Mouse (Mus musculus): Measurements from ENCODE around the gene Car11. TPM values are rescaled to one million over a fixed set of nuclear protein-coding genes. Genes with fewer than 3 reads are reported as not detected.
A peak's percentile ranks its signal among the peaks of the same experiment; 100 is the strongest.

The Car11 gene
- polyA plus RNA-seq, 1 experiment from 2014 or later: 15.2 TPM

DNA sequence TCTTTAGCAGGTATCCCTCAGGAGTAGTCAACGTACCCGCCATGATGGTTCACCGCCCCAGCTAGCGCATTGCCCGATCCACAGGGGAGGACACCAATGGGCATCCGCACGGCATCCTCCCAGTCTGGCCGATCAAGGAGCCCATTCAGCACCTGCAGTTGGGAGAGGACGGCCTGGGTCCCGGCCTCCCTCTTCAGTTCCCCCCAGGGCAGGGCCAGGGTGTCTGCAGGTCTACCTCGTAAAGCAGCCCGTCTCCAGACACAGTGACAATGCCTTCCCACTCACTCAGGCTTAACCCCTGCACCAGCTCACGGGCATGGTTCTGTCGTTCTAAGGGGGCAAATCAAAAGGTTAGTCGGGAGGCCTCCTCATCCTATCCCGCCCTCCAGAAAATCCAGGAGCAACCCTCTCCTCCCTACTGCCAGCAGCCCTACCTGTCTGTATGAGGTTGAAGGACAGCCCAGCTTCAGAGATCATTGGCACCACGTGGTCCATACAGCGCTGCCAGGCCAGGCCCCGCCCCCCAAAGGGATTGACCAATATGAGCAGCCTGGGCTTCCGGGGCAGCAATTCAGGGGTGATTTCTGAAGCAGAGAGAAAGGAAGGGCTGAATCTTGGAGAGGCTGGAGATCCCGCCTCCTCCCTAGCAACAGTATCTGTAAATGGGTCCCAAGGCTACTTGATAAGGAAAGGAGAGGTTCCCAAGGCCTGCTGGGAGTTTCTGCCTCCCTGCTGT lies 12.5 kb downstream of the Car11 start:
- no peak overlapping the region for H3K4me3 ChIP-seq
- no peak for ATAC-seq (ENCODE audit: insufficient number of reproducible peaks, insufficient read depth, low FRiP score, low TSS enrichment, low read depth)
- WGBS: 90% methylated on average over 21 of the region's 21 CpGs
- no peak overlapping the region for H3K27ac ChIP-seq
- no peak overlapping the region for H3K4me2 ChIP-seq
- H3K9me3 ChIP-seq: no peaks in the 10 kb centered on the region
- H3K9ac ChIP-seq: no peak overlapping the region
- peaks cover 54% of the 10 kb centered on the region for H3K4me1 ChIP-seq
- H3K27me3 ChIP-seq: no peaks in the 10 kb centered on the region
- H3K36me3 ChIP-seq: peaks cover 48% of the 10 kb centered on the region

DNA sequence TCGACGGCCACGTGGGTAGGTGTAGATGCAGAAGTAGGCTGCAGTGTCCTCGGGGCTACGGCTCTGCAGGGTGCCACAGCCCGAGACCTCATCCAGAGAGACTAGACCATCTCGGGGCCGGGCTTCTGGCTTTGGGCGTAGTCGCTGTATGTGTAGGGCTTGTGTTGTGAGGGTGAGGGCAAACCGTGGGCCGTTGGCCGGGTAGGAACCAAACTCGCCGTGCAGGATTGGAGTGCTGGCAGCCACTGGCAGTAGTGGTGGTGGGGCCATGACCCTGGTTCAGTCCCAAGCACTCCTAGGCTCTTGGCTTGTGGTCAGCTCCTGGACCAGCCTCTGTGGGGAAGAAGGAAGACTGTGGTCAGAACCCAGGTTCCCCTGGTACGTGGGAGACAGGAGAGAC lies 13.8 kb downstream of the Car11 start:
- no peak overlapping the region for H3K27ac ChIP-seq
- no peak overlapping the region for H3K4me2 ChIP-seq
- no peaks in the 10 kb centered on the region for H3K27me3 ChIP-seq
- no peak for ATAC-seq (ENCODE audit: insufficient number of reproducible peaks, insufficient read depth, low FRiP score, low TSS enrichment, low read depth)
- peaks cover 42% of the 10 kb centered on the region for H3K4me1 ChIP-seq
- H3K9ac ChIP-seq: no peak overlapping the region
- H3K36me3 ChIP-seq: peaks cover 48% of the 10 kb centered on the region
- no peak overlapping the region for H3K4me3 ChIP-seq
- WGBS: 93% methylated on average over 16 of the region's 16 CpGs
- no peaks in the 10 kb centered on the region for H3K9me3 ChIP-seq

DNA sequence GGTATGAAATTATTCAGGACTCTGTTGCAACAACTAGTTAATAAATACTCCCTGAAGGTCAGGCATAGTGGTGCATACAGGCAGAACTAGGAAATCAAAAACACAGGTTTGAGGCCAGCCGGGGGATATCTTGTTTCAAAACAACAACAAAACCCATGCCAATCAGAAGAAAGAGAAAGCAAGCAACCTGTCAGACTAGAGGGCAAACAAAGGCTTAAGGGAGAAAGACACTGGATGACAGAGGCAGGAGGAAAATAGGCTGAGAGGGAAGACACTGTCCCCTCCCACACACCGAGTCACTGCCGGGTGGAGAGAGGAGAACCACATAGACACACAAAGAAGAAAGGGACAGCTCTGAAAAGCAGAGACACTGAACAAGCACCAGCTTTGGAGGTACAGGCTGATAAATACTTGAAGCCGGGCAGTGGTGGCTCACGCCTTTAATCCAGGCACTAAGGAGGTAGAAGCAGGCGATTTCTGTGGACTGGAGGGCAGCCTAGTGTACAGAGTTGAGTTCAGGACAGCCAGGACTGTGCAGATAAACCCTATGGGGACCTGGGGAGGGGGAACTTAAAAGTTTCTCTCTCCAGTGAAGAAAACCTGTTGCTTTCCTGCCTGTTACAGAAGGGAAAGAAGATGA lies 14.4 kb downstream of the Car11 start:
- peaks cover 40% of the 10 kb centered on the region for H3K4me1 ChIP-seq

DNA sequence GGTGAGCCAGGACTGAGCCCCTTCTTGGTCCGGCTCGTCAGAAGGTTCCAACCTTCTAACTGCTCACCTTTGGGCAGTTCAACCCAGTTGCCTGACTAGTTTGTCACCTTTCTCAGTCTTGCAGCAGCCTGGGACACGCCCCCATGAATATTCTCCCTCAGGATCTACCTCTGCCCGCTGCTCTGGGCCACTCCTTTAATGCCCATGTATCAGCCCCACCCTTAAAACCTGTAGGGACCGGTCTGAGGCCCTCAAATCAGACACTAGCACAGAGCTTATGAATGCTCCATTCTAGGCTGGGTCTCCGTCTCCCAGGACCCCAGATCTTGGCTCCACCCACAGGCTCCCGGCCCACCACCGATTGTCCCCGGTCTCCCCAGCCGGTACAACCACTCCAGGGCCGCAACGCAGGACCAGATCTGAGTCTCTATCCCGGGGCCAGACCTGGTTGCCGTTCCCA lies 15.0 kb downstream of the Car11 start:
- Histone ChIP-seq H3K27me3 (no peaks in the 10 kb centered on the region), H3K4me2 (peak overlapping the region; percentile 93), H3K9me3 (no peaks in the 10 kb centered on the region), H3K9ac (peak overlapping the region; percentile 74), H3K36me3 (peaks cover 47% of the 10 kb centered on the region), H3K4me1 (peaks cover 40% of the 10 kb centered on the region), H3K4me3 (peak overlapping the region; percentile 83), H3K27ac (peak overlapping the region; percentile 29)
- 4% methylated on average over 14 of the region's 14 CpGs for WGBS
- ATAC-seq (ENCODE audit: insufficient number of reproducible peaks, insufficient read depth, low FRiP score, low TSS enrichment, low read depth): peak; percentile 50

More for the DNA sequence above, 14.4 kb downstream of the Car11 start:
- no peak for ATAC-seq (ENCODE audit: insufficient number of reproducible peaks, insufficient read depth, low FRiP score, low TSS enrichment, low read depth)
- WGBS: 73% methylated on average over 6 of the region's 6 CpGs
- no peaks in the 10 kb centered on the region for H3K27me3 ChIP-seq
- H3K36me3 ChIP-seq: peaks cover 47% of the 10 kb centered on the region
- H3K9ac ChIP-seq: peak overlapping the region; percentile 74
- H3K4me3 ChIP-seq: peak overlapping the region; percentile 83
- no peaks in the 10 kb centered on the region for H3K9me3 ChIP-seq
- peak overlapping the region; percentile 93 for H3K4me2 ChIP-seq
- peak overlapping the region; percentile 29 for H3K27ac ChIP-seq

DNA sequence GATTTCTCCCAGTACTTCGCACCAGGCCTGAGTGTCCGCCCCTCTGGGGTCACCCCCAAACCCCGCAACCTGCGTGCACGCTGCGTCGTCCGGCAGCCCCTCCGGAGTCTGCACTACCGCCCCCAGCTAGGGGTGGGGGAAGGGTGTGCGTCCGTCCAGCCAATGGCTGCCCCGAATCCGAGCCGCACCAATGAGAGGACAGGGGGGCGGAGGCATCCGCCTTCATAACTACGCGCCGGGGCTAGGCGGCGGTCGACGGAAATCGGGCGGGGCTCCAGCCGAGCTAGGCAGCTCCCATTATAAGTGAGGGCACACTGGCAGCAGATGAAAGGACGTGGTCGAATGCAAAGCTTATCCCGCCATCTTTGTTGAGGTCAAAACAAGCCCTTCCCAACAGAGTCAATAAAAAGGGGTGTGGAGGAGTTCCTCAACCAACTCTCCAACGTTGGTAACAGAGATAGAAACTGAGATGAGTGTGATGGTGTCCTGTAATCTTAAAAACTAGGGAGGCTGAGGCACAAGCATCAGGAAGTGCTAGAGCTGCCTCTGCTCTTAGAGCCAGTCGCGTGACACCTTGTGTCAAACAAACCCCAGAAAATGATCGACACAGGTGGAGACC lies 15.6 kb downstream of the Car11 start, which contains the start of gene Rpl18:
TSS of gene Rpl18 (plus strand) at position 368 of the 619 bp plus-strand sequence.
- peak; percentile 89 for ATAC-seq (ENCODE audit: insufficient number of reproducible peaks, insufficient read depth, low FRiP score, low TSS enrichment, low read depth)
- H3K4me3 ChIP-seq: peak within 1 kb of the TSS; percentile 83
- 8% methylated on average over 34 of the region's 34 CpGs for WGBS
- no peaks in the 10 kb centered on the region for H3K27me3 ChIP-seq
- peaks cover 45% of the 10 kb centered on the region for H3K4me1 ChIP-seq
- H3K36me3 ChIP-seq: peaks cover 47% of the 10 kb centered on the region
- H3K4me2 ChIP-seq: peak within 1 kb of the TSS; percentile 93
- H3K27ac ChIP-seq: peak within 1 kb of the TSS; percentile 74
- peak within 1 kb of the TSS; percentile 74 for H3K9ac ChIP-seq
- no peaks in the 10 kb centered on the region for H3K9me3 ChIP-seq

DNA sequence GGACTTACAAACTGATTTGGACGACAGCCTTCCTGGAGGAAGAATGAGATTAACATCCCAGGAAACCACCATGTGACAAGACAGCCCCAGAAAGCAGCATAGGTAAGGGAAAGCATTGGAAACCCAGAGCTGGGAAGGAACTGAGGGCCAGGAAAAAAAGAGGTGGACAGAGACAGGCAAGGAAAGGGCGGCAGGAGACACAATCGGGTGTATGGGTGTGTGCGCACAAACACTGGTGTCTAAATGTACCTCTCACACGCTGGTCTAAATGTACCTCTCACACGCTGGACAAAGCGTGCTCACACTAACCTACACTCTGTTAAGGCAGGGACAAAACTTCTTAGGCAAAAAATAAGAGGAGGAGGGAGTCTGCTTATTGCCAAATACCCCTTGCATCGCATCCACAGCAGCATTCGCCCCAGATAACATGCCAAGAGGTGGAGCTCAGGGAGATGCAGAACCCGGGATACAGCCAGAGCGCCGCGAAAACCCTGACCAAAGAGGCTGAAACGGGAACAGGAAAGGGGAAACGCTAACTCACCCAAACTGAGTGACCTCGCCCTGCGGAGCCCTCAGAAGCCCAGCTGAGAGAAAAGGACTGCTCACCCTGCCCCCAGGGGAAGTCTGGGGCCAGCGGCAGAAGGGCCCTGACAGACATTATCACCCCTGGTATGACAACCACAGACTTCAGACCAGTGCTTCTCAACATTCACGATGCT lies 16.3 kb downstream of the Car11 start:
- H3K9me3 ChIP-seq: no peaks in the 10 kb centered on the region
- ATAC-seq (ENCODE audit: insufficient number of reproducible peaks, insufficient read depth, low FRiP score, low TSS enrichment, low read depth): no peak
- peak overlapping the region; percentile 44 for H3K9ac ChIP-seq
- WGBS: 82% methylated on average over 19 of the region's 19 CpGs
- peak overlapping the region; percentile 93 for H3K4me2 ChIP-seq
- H3K27me3 ChIP-seq: no peaks in the 10 kb centered on the region
- peak overlapping the region; percentile 74 for H3K27ac ChIP-seq
- peaks cover 45% of the 10 kb centered on the region for H3K4me1 ChIP-seq
- peaks cover 47% of the 10 kb centered on the region for H3K36me3 ChIP-seq
- peak overlapping the region; percentile 83 for H3K4me3 ChIP-seq

DNA sequence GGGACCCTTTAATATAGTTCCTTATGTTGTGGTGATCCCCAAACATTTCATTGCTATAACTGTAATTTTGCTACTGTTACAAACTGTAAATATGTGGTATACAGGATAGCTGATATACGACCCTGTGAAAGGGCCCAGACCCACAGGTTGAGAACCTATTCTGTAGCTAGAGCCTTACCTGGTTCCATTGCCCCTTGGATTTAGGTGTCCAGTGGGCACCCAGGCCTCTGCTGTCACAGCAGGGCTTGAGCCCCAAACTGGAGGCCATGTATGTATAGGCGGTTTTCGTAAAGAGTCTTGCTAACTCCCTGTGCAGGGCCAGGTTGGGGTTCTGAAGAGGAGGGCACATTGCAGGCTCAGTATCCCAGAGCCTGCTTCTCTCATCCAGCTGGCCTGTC lies 16.8 kb downstream of the Car11 start:
- H3K4me1 ChIP-seq: peaks cover 45% of the 10 kb centered on the region
- 80% methylated on average over 3 of the region's 3 CpGs for WGBS
- ATAC-seq (ENCODE audit: insufficient number of reproducible peaks, insufficient read depth, low FRiP score, low TSS enrichment, low read depth): no peak

DNA sequence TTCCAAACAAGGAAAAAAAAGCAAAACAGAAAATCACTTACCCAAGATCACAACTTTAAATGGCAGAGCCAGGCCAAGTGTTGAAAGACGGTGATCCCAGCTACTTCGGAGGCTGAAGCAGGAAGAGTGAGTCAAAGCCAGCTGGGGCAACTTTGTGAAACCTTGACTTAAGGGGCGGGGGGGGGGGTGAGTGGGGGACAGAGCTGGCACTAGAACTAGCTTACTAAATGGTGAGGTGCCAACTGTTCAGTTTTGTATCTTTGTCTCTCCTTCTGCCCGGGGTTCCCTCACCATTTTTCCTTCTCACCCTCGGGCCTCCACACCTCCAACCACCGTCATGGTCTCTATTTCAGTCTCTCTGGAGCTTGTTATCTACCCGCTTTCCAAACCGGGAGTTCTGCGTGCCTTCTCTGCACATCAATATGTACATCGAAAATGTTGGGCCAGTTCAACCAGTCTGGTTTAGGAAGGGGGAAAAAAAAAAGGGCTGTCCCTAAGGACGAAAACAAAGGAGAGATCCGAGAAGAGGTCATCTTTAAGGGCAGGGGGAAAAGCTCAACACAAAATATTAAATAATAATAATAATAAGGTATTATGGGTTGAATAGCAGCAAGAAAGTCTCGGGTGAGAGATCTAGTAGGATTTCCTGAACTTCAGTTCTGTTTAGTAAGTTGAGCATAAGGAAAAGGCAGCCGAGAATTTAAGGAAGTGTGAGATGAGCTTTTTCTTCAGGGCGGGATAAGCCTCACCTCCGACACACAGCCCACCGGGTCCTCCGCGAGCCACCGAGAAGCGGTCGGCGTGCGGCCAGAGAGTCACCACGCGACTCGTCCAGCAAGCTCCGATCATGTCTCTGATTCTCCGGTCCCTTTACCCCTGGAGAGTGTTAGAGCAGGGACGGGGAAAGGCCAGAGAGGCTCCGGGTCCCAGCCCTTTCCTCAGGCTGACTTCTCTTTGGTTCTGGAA lies 17.6 kb downstream of the Car11 start:
- Histone ChIP-seq H3K4me3 (peak overlapping the region; percentile 83), H3K27ac (peak overlapping the region; percentile 95), H3K9ac (peak overlapping the region; percentile 99), H3K9me3 (no peaks in the 10 kb centered on the region), H3K4me2 (peak overlapping the region; percentile 93), H3K36me3 (peaks cover 47% of the 10 kb centered on the region), H3K27me3 (no peaks in the 10 kb centered on the region), H3K4me1 (peaks cover 45% of the 10 kb centered on the region)
- WGBS: 9% methylated on average over 31 of the region's 31 CpGs
- peak; percentile 2; the same call in 1 of the 2 replicates for ATAC-seq (ENCODE audit: insufficient number of reproducible peaks, insufficient read depth, low FRiP score, low TSS enrichment, low read depth)

More for the DNA sequence above, 16.8 kb downstream of the Car11 start:
- Histone ChIP-seq H3K9ac (peak overlapping the region; percentile 99), H3K4me2 (peak overlapping the region; percentile 93), H3K27ac (no peak overlapping the region), H3K9me3 (no peaks in the 10 kb centered on the region), H3K36me3 (peaks cover 47% of the 10 kb centered on the region), H3K4me3 (peak overlapping the region; percentile 83), H3K27me3 (no peaks in the 10 kb centered on the region)

DNA sequence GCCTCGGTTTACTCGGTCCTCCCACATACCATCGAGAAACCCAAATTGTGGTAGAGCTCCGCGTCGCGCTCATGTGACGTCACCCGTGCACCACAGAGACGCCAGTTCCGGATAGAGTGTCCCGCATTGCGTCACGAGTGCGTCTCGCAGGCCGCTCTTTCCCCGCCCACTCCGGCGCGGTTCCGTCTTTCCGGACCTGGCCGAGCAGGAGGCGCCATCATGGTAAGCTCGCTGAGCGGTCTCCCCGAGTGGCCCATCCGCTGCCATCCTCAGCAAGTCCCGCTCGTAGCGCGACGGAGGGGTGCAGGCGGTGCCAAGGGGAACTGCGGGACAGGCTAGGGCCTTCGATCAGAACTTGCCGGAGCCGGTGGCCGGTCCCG lies 18.3 kb downstream of the Car11 start, which contains the start of gene Sphk2:
TSS of gene Sphk2 (minus strand) at position 85 of the 380 bp plus-strand sequence.
- ATAC-seq (ENCODE audit: insufficient number of reproducible peaks, insufficient read depth, low FRiP score, low TSS enrichment, low read depth): peak; percentile 60
- H3K27me3 ChIP-seq: no peaks in the 10 kb centered on the region
- H3K4me3 ChIP-seq: peak within 1 kb of the TSS; percentile 83
- H3K4me2 ChIP-seq: peak within 1 kb of the TSS; percentile 93
- WGBS: under 1% methylated on average over 41 of the region's 41 CpGs
- peak within 1 kb of the TSS; percentile 99 for H3K9ac ChIP-seq
- peaks cover 47% of the 10 kb centered on the region for H3K36me3 ChIP-seq
- peak within 1 kb of the TSS; percentile 95 for H3K27ac ChIP-seq
- H3K9me3 ChIP-seq: no peaks in the 10 kb centered on the region
- H3K4me1 ChIP-seq: peaks cover 45% of the 10 kb centered on the region

DNA sequence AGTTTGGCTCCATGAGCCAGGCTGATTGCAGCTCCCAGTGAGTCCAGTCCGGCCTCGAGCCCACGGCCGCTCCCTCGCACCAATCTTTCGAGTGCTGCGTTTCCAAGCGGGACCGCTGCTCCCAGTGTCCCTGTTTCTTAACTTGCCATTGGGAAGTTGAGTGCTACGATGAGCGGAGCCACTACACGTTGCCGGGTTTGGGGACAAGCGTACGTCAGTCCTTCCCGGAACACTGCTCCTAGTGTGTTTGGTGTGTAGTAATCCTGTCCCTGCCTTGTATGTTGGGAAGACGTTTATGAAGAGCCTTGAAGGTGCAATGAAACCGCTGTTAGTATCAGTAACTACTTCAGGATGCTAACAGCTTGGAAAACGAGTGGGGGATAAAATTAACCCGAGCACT lies 18.7 kb downstream of the Car11 start:
- H3K9ac ChIP-seq: peak overlapping the region; percentile 99
- H3K4me3 ChIP-seq: peak overlapping the region; percentile 83
- H3K27ac ChIP-seq: peak overlapping the region; percentile 95
- H3K36me3 ChIP-seq: peaks cover 47% of the 10 kb centered on the region
- no peaks in the 10 kb centered on the region for H3K9me3 ChIP-seq
- ATAC-seq (ENCODE audit: insufficient number of reproducible peaks, insufficient read depth, low FRiP score, low TSS enrichment, low read depth): no peak
- peak overlapping the region; percentile 93 for H3K4me2 ChIP-seq
- H3K4me1 ChIP-seq: peaks cover 45% of the 10 kb centered on the region
- no peaks in the 10 kb centered on the region for H3K27me3 ChIP-seq
- WGBS: under 1% methylated on average over 20 of the region's 20 CpGs
